Mouse (Mus musculus) midbrain, postnatal 0 days (tissue): Measurements from ENCODE around the gene Gm20388. TPM values are rescaled to one million over a fixed set of nuclear protein-coding genes. Genes with fewer than 3 reads are reported as not detected.

Experiments used
- ATAC-seq: fragments of 200-750 bp; cut with Nextera tagmentation; 2 replicates; pipeline ENCODE4 v1.8.0; 2017; ENCODE audit warnings: moderate number of reproducible peaks, mild to moderate bottlenecking, moderate TSS enrichment, moderate library complexity; ENCODE audit not compliant: low FRiP score
- DNase-seq: peaks from one replicate; pipeline ENCODE4 v3.0.0-alpha.2; 2015; ENCODE audit warnings: low spot score
- H3K27ac ChIP-seq: fragments of 300-500 bp; sonication (generic); 2 replicates; pipeline ENCODE4 v1.5.1; 2014; ENCODE audit warnings: low read depth, mild to moderate bottlenecking, low read length, mixed read lengths
- H3K27me3 ChIP-seq: fragments of 300-500 bp; sonication (generic); 2 replicates; pipeline ENCODE4 v1.6.1; 2014; ENCODE audit warnings: low read length, control low read depth, mixed read lengths; ENCODE audit not compliant: insufficient read depth
- H3K36me3 ChIP-seq: fragments of 300-500 bp; sonication (generic); 2 replicates; pipeline ENCODE4 v1.6.1; 2014; ENCODE audit warnings: low read length, control low read depth, mixed read lengths; ENCODE audit not compliant: insufficient read depth
- H3K4me1 ChIP-seq: fragments of 300-500 bp; sonication (generic); 2 replicates; pipeline ENCODE4 v1.6.1; 2014; ENCODE audit warnings: mild to moderate bottlenecking, control low read depth, antibody characterized with exemption, low read length, mixed read lengths; ENCODE audit not compliant: insufficient read depth
- H3K4me2 ChIP-seq: fragments of 300-500 bp; sonication (generic); 2 replicates; pipeline ENCODE4 v1.6.1; 2014; ENCODE audit warnings: low read depth, mild to moderate bottlenecking, low read length, mixed read lengths; ENCODE audit not compliant: poor library complexity, severe bottlenecking
- H3K4me3 ChIP-seq: fragments of 300-500 bp; sonication (generic); 2 replicates; pipeline ENCODE4 v1.5.1; 2014; ENCODE audit warnings: low read depth, mild to moderate bottlenecking, low read length, moderate library complexity
- H3K9ac ChIP-seq: fragments of 300-500 bp; sonication (generic); replicated peaks from 2 replicates; pipeline ENCODE4 v1.6.1; 2014; ENCODE audit warnings: mild to moderate bottlenecking, low read length, moderate library complexity, mixed read lengths; ENCODE audit not compliant: poor library complexity, severe bottlenecking
- H3K9me3 ChIP-seq: fragments of 300-500 bp; sonication (generic); 2 replicates; pipeline ENCODE4 v1.6.1; 2016; ENCODE audit warnings: low read length, control low read depth
- CTCF ChIP-seq: IDR thresholded peaks from 2 replicates; pipeline ENCODE4 v1.5.1; 2016; ENCODE audit warnings: antibody characterized with exemption, mild to moderate bottlenecking
- WGBS: fragments of 180-500 bp; shearing (Covaris S2); extraction: QIAGEN DNeasy Blood & Tissue Kit; methylation state at CpG from one replicate; pipeline ENCODE4 v1.1.7; 2014; 5-methylcytosine and 5-hydroxymethylcytosine counted together
- polyA plus RNA-seq: library from polyadenylated mRNA; unstranded; fragments of >200 nt; fragmentation: Nextera tagmentation; extraction: Ambion mirVana; gene quantifications from 2 replicates; pipeline ENCODE4 v1.2.1, GENCODE M21; 2015
- total RNA-seq: library from RNA; depleted of rRNA; stranded (reverse); fragments of >200 nt; gene quantifications from 2 replicates; pipeline ENCODE4 v1.2.3, GENCODE M21; 2014

Gm20388 gene
- total and polyA plus RNA-seq, 2 experiments from 2014 or later, result 74.2 TPM; not detected in 1

GRCm38 (mm10) chr8:121727164-121727563 is 1816.5 kb downstream of the Gm20388 start:
- WGBS, result 62% methylated on average over 3 of the region's 3 CpGs
- Histone ChIP-seq H3K9ac (no peak overlapping the region), H3K4me3 (no peak overlapping the region), H3K4me1 (peaks cover 4% of the 10 kb centered on the region), H3K4me2 (no peak overlapping the region), H3K27ac (no peak overlapping the region), H3K9me3 (no peaks in the 10 kb centered on the region), H3K36me3 (no peaks in the 10 kb centered on the region), H3K27me3 (no peaks in the 10 kb centered on the region)
- DNase-seq (no peak), ATAC-seq (no peak)
- TF ChIP-seq CTCF, result peak; percentile 42

GRCm38 (mm10) chr8:121729323-121729722 is 1818.7 kb downstream of the Gm20388 start, which contains the start of gene Jph3:
Gene Jph3, plus strand, starts transcription at chr8:121729623.
- DNase-seq (no peak), ATAC-seq (no peak)
- 9% methylated on average over 12 of the region's 12 CpGs for WGBS
- Histone ChIP-seq H3K4me2 (peak within 1 kb of the TSS; percentile 65), H3K4me3 (peak within 1 kb of the TSS; percentile 58), H3K27me3 (no peaks in the 10 kb centered on the region), H3K27ac (peak within 1 kb of the TSS; percentile 67; the same call in 1 of the 2 replicates), H3K4me1 (peaks cover 19% of the 10 kb centered on the region), H3K36me3 (no peaks in the 10 kb centered on the region), H3K9me3 (no peaks in the 10 kb centered on the region), H3K9ac (peak within 1 kb of the TSS; percentile 81)
- TF ChIP-seq CTCF, result no peak

- TF ChIP-seq CTCF, result no peak
- DNase-seq, result peak; percentile 48
- Histone ChIP-seq H3K9ac (peak overlapping the region; percentile 81), H3K36me3 (no peaks in the 10 kb centered on the region), H3K4me2 (peak overlapping the region; percentile 65), H3K4me1 (peaks cover 19% of the 10 kb centered on the region), H3K4me3 (peak overlapping the region; percentile 58), H3K9me3 (no peaks in the 10 kb centered on the region), H3K27me3 (no peaks in the 10 kb centered on the region), H3K27ac (peak overlapping the region; percentile 67; the same call in 1 of the 2 replicates)
- 0 out of 2 replicates have a peak, but pooled peaks have one; percentile 42 for ATAC-seq
- WGBS, result under 1% methylated on average over 36 of the region's 54 CpGs
Observed at GRCm38 (mm10) chr8:121729754-121730153, 1819.1 kb downstream of the Gm20388 start.

GRCm38 (mm10) chr8:121730170-121730569 is 1819.5 kb downstream of the Gm20388 start:
- Histone ChIP-seq H3K9me3 (no peaks in the 10 kb centered on the region), H3K27me3 (no peaks in the 10 kb centered on the region), H3K36me3 (no peaks in the 10 kb centered on the region), H3K9ac (peak overlapping the region; percentile 81), H3K4me2 (peak overlapping the region; percentile 65), H3K4me3 (peak overlapping the region; percentile 58), H3K4me1 (peaks cover 19% of the 10 kb centered on the region), H3K27ac (peak overlapping the region; percentile 67; the same call in 1 of the 2 replicates)
- TF ChIP-seq CTCF, result no peak
- under 1% methylated on average over 26 of the region's 60 CpGs for WGBS
- ATAC-seq (0 out of 2 replicates have a peak, but pooled peaks have one; percentile 15), DNase-seq (peak; percentile 63)

- Histone ChIP-seq H3K9me3 (no peaks in the 10 kb centered on the region), H3K36me3 (no peaks in the 10 kb centered on the region), H3K9ac (peak overlapping the region; percentile 81), H3K4me1 (peaks cover 19% of the 10 kb centered on the region), H3K4me2 (peak overlapping the region; percentile 65), H3K27ac (0 out of 2 replicates have a peak overlapping the region, but pooled peaks have one; percentile 4), H3K27me3 (no peaks in the 10 kb centered on the region), H3K4me3 (peak overlapping the region; percentile 58)
- WGBS, result under 1% methylated on average over 29 of the region's 37 CpGs
- no peak for TF ChIP-seq CTCF
- peak; percentile 45; the same call in 1 of the 2 replicates for ATAC-seq
- DNase-seq, result no peak
Observed at GRCm38 (mm10) chr8:121730646-121731045, 1820.0 kb downstream of the Gm20388 start.

GRCm38 (mm10) chr8:121731060-121731459 is 1820.4 kb downstream of the Gm20388 start:
- no peak for TF ChIP-seq CTCF
- WGBS, result 1% methylated on average over 9 of the region's 11 CpGs
- no peaks in the 10 kb centered on the region for H3K9me3 ChIP-seq
- H3K4me1 ChIP-seq, result peaks cover 19% of the 10 kb centered on the region
- H3K27me3 ChIP-seq, result no peaks in the 10 kb centered on the region
- ATAC-seq (no peak), DNase-seq (no peak)
- H3K4me3 ChIP-seq, result peak overlapping the region; percentile 58
- H3K36me3 ChIP-seq, result no peaks in the 10 kb centered on the region
- no peak overlapping the region for H3K27ac ChIP-seq
- H3K4me2 ChIP-seq, result peak overlapping the region; percentile 65
- peak overlapping the region; percentile 81 for H3K9ac ChIP-seq
